Mouse (Mus musculus): ENCODE results near the gene Hist3h2ba.

Gene Hist3h2ba

DNA sequence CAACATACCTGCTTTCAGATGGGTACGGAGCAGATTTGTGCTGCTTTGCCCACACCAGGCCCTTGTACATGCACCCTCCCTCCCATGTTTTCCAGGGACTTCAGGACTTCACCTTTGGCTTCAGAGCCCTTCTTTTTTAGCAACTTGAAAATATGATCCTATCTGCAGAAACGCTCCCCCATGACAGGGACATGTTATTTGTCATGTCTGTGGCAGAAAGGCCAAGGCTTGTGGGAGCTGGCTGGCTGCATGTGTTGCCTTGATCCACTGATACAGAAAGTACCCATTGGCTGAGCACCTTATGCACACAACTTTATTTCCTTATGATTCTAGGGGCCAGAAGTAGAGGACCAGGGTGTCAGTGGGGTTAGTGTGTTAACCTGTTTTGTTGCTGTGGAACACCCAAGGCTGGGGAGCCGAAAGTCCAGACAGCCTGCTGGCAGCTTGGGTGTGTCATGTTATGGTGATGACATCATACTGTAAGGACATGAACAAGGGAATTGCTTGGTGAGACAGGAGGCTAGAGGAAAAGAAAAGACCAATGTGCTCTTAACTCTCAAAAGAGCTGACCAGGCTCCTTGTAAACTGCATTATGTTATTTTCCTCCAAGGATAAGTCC is 36.7 kb downstream of the Hist3h2ba start:
- DNase-seq (ENCODE audit: low read depth, low spot score) = no peak

DNA sequence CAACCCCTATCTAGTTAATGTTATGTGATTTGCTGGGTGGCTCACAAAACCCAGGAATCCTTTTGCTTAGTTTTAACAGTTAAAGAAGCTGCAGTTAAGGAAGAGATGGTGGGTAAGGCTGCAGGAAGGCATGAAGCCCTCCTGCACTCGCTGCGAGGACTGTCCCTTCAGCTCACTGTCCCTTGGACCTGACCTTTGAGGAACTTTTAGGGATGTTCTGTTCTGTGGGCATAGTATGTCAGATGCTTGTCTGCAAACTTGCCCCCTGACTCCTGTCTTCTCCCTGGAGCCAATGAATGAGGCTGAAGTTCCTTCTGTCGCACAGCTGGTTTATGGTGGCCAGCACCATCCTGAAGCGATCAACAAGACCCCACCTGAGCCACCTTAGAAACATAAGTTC is 40.4 kb downstream of the Hist3h2ba start:
- DNase-seq (ENCODE audit: low read depth, low spot score) = no peak

DNA sequence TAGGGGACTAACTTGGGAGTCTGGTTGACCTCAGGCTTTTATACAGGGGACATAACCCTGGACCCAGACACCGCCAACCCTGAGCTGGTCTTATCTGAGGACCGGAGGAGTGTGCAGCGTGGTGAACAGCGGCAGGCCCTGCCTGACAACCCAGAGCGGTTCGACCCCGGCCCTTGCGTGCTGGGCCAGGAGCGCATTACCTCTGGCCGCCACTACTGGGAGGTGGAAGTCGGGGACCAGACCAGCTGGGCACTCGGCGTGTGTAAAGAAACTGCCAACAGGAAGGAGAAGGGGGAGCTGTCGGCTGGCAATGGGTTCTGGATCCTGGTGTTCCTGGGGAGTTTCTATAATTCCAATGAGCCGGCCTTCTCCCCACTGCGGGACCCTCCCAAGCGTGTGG is 41.4 kb downstream of the Hist3h2ba start:
- DNase-seq (ENCODE audit: low read depth, low spot score) = peak; percentile 45

DNA sequence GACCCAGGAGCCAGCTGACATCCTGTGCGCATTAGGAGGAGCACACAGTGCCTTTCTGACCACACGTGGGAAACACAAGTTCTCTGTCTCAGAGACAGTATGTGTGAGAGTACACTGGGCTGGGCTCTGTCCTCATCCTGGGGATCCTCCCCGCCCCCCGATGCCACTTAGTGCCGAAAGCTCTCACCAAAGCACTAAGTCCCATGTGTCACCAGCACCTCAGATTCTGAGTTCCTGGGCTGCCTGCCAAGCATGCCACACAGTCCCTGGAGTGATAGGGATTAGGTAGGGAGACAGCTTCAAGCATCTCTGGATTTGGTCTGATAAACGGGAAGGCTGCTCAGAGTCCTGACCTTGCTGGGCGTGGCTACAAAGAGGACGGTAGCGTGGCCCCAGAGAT is 42.1 kb downstream of the Hist3h2ba start:
- DNase-seq (ENCODE audit: low read depth, low spot score) = peak; percentile 13

DNA sequence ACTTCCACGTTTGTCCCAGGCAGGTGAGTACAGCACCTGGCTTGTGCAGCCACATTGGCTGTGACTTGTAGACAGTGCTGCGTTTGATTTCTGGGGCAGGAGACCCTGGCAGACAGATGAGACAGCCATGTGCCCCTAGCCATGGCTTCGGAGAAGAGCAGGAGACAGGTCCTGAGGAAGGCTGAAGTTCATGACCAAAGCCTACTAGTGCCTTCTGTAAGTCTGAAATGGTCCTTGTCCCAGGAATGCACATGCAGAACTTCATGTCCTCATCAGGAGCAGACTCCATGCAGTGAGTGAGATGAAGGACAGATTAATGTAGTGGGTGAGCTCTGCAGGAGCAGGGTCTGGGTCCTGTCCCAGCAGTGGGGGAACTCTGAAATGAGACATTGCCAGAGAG is 43.2 kb downstream of the Hist3h2ba start:
- no peak for DNase-seq (ENCODE audit: low read depth, low spot score)

DNA sequence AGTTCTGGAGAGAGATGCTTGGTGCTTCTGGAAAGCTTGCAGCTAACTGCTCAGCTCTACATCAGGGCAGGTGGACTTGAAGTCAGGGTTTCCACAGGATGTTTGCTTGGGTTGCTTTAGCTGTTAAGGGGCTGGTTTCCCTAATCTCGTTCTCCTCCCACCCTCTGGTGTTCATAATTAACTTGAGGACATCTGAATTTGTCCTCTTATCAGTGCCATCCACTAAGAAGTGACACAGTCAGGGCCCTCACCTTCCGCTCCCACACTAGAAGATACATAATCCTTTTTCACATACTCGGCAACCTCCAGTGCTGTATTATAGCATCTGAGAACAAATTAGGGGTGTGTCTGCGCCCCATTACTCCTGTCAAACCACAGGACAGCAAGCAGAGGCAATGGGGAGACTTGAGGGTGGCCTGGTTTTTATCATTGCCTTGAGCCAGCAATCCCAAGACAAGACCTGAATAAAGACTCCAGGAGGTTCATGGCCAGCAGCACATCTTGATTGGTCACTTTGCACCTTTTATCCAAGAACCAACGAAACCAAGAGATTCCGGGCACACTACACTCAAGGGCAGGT is 44.5 kb downstream of the Hist3h2ba start:
- DNase-seq (ENCODE audit: low read depth, low spot score) = no peak

DNA sequence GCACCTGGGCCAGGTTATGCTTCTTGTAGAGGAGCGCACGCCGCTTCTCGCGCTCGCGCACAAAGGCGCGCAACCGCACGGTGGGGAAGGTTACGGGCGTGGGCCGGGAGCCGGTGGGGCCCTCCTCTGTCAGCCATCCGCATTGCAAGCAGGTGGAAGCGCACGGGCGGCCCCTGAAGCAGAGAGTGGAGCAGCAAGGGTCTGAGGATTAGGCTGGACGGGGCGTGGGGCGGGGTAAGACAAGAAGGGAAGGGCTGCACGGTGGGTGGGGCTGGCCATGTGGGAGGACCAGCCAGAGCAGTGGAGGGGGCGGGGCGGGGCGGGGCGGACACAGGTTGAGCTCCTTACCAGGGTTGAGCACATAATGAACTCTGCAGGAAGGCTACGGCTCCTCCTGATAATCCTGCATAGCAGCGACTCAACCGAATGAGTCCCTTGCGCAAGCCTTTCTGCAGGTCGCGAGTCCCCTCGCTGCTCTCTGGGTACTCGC is 45.7 kb downstream of the Hist3h2ba start:
- peak; percentile 92 for DNase-seq (ENCODE audit: low read depth, low spot score)

DNA sequence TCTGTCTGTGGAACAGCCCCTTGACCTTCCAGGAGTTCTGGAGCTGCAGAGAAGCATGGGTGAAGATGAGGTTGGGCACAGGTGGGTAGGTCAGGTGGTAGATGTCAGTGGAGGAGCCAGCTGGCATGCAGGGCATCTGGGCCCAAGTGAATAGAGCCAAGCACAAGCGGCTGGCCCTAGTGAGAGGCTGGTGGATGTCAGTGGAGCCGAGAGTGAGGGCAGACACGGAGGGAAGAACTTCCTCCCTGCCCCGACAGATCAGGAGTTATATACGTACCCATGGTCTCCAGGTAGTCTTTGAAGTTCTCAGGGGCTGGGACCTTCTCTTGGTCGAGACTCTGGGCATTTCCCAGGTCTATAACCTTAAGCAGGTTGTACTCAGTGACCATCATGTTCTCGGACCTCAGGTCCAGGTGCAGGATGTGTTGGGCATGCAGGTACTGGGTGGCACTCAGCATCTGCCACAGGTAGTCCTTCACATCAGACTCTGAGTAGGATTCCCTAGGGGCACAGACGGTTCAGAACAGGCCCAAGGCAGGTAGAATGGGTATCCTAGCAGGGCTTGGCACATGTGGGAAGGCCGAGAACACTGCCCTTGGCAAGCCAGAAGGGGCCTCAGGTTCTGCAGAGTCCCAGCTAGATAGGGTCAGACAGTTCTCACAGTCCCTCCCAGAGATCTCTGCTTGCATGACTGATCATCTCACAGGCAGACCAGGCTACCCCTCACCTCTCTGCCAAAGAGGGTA is 46.5 kb downstream of the Hist3h2ba start:
- DNase-seq (ENCODE audit: low read depth, low spot score) = no peak

DNA sequence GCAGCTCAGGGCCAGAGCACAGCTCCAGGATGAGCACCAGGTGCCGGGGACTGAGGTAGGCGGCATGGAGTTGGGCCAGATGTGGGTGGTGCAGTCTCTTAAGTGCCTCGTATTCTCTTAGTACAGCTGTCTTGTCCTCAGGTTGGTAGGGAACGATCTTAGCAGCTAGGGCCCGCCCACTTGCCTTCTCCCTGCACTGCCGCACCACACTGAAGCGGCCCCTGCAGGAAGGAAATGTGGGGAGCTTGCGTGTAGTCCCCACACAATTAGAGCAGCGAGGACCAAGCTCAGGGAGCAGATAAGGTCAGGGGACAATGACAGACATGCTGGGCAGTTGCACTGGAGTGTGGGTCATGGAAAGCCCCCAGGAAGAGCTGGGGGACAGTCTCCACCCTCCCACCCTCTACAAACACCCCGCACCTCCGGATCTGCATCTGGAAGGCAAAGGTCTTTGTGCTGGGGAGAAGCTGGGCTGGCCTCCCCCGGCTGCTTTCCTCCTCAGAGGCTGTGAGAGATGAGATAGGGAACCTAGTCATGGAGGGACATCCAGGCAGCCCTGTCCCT is 47.2 kb downstream of the Hist3h2ba start:
- DNase-seq (ENCODE audit: low read depth, low spot score) = no peak

DNA sequence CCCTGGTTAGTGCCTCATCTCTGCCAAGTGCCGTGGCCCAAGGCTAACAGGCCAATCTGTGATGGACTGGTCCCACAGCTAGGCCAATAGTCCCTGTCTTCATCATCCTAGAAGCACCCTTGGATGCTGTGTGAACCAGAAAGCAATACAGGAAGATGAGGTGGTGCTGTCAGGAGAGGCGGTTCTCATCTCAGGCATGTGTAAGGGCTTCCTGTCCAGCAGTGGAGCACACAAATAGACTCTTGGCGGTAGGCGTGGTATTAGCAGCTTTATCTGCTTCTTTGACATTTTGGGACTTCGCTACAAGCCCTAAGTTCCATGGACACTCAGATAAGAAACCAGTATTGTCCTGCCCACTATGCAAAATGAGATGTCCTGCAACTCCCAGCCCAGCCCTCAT is 48.8 kb downstream of the Hist3h2ba start:
- no peak for DNase-seq (ENCODE audit: low read depth, low spot score)
